Mouse (Mus musculus): ENCODE measurements at regions not wholly inside any gene's neighbourhood (a gene's known extent, or its start where the extent isn't known, plus 50 kb on each side); places are given as distances from the start of the nearest gene placed in this dataset.

DNA sequence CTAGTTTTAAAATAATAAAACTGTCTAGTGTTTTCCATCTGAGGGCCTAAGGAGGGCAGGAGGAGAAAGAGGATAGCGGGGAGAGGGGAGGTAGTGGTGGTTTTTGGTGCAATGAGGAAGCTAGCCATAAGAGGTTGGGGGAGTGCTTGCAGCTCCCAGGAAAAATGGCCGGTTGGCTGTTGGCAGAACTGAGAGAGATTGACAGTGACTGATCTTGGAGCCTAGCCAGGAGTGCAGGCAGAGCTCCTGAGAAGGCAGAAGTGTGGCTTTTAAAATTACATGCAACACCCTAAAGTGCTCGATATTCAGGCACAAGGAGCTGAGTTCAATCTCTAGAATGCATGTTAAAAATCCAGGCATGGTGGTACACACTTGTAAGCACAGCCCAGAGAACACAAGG lies 938.3 kb upstream of the 2610301B20Rik start:
- peak; percentile 3 for DNase-seq (ENCODE audit: low read depth, low spot score)

DNA sequence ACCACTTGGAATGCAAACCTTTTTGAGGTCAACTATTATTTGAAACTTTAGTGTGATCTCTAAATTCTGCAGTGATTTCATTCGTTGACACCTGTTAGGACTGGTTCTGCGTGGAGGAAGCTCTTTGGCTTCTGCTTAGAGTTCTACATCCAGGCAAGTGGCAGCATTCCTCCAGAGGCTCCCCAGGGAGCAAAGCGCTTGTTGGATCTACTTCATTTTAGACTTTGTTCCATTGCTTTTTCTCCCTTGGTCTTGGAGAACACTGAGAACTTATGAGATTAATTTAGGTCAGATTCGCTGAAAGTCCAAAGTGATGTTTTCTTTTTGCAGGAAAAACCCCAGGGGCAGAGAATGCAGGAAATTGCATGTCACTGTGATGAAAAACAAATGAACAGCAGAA lies 922.9 kb upstream of the 2610301B20Rik start:
- DNase-seq (ENCODE audit: low read depth, low spot score): no peak

DNA sequence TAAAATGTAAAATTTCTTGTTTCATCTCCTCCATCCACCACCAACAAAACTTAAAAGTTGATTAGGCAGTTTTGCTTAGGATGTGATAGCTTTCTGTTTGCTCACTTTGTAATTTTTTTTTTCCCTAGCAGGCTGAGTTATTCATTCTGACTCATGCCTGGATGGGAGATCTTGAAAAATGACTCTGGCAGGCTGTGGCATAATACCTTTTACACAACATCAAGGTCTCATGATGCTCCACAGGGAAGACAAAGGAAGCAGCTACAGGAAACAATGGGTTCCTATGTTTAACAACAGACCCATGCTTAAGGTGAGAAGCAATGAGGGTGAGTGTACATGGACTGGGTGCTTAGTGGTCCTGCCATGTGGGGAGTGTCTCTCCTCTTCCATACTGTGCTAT lies 899.7 kb upstream of the 2610301B20Rik start:
- DNase-seq (ENCODE audit: low read depth, low spot score): peak; percentile 3

DNA sequence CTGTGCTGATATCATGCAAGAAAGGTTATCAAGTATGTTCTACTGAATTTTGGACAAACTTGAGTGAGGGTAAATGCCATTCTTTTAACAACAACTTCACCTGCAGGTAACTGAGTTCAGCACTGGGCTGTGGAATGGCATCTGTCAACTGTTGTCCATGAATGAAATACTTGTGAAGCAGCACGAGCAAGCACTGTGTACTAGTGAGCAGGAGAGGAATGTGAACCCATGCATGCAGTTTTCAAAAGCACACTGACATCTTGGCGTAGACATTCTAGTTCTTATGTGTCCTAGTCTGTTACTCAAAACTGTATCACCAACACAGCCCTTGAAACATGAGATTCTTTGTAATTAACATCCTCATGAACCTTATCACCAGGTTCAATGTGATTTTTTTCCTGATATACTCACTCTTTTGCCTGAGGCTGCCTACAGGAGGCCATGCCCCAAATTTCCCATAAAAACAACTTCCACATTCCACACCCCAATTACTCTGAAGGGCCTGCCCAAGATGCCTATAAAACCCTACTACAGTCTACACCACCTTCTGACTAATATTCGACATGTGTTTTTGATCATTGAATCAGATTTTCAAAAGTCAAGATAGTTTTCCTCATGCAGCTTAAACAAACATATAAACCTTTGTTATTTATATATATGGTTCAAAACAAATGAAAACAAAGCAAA lies 892.8 kb upstream of the 2610301B20Rik start:
- no peak for DNase-seq (ENCODE audit: low read depth, low spot score)

DNA sequence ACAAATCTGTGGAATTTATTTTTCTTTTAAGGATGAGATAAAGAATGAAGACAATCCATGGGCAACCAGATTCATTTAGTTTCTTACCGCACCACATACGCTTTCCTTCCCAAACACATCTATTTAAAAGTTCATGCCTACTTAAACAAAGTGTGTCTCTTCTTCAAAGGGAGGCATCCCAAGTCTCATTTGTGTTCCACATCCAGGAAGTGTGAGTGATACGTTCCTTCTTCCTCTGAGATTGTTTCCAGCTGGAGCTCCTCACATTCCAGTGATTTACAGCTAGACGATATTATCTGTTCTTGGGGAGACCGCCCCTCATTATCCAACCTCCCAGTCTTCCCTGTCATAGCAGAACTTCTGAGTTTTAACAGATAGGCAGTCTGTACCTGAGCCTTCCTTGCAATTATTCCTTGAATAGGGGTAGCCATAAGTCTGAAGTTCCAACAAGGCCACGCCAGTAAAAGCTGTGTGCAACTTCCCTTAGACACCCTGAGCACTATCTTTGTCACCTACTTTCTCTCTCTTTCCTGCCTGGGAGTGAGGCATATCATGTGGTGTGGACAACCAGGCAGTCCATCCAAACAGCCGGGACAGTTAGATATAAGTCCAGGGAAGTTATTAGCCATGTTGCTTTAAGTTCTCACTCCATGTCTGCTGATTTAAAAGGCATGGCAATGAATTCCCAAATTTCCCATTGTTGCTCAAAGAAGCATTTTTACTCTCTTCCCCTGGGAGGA lies 891.3 kb upstream of the 2610301B20Rik start:
- DNase-seq (ENCODE audit: low read depth, low spot score): no peak

DNA sequence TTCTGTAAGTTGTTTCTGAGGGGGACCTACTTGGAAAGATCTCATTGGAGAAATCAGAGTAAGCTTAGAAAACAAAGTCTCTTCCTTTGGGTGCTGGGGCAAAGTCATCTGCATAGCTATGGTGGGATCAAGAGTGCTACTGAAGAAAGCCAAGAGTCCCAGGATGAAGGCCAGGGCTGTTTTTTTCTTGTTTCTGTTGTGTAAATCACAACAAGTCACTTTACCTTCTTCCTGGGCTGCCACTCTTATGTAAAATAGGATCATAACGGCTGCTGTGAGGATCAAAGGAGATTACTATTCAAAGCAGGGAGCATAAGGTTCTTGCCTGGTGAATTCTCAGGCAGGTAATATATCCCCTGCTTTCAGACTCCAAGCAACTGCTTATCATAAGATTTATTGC lies 880.4 kb upstream of the 2610301B20Rik start:
- DNase-seq (ENCODE audit: low read depth, low spot score): no peak

DNA sequence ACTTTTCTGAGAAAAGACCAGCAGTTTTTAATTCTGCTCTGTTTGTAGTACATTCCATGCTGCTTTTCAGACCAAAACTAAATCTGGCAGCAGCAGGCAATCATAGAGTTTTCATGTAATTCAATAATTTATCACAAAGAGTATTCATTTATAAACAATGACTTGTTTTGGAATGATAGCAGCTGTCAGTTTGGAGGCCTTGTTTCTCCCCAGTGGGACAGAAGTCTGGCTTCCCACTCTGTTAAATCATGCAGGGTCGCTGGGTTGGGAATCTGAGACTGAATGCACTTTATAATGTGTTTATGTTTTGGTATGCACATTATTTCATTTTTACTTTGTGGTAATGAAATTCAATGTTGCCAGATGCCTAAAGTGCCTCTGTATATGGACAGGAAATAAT lies 879.8 kb upstream of the 2610301B20Rik start:
- no peak for DNase-seq (ENCODE audit: low read depth, low spot score)

DNA sequence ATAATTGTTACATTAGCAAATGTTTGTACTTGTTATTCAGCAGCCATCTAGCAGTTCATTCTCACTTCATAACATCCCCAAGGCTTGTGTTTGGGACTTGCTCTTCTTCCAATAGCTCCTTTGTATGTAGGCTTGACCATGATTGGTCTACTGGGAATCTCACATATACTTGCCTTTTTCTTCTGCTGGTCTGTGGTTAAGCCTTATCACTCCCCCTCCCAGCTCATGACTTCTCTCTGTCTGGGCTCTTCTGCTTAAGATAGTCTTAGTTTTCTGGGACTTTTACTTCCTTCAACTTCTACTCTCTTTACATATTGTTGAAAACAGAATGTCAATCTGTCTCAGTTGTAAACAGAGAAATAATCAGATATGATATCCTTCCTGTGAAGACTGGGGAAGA lies 844.0 kb upstream of the 2610301B20Rik start:
- no peak for DNase-seq (ENCODE audit: low read depth, low spot score)

DNA sequence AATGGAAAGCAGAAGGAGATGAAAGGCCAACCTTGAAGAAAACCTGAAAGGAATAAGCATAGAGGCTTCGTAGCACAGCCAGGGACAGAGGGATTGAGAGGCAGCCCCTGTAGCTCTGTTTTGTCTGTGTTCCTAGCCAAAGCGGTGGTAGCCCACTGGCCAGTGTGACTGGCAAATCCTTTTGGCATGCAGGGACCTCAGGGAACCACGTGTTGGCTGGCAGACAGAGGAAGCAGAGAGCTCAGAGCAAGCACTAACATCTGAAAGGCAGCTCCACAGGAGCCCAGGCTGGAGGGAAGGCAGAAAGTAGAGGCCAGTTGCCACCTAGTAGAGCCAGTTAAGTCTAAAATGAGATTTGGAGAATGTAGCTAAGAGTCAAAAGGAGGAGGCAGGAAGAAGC lies 842.5 kb upstream of the 2610301B20Rik start:
- DNase-seq (ENCODE audit: low read depth, low spot score): no peak

DNA sequence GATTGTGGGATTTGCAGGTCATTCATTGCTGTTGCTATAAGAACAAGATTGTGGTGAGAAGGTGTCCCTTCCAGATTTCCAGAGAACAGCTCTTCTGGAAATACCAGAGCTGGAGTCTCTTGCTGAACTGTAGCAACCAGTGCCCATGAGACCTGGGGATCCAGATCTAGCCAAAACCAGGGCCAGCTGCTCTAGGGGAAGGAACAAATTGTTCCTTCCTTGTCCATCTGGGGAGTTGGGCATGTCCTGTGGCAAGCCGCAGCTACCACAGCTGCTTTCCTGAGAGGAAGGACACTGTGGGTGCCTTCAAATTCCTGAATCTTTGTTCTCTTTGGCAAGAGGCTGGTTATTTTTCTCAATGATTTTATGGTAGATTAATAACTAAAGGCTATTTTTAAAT lies 839.0 kb upstream of the 2610301B20Rik start:
- DNase-seq (ENCODE audit: low read depth, low spot score): no peak

DNA sequence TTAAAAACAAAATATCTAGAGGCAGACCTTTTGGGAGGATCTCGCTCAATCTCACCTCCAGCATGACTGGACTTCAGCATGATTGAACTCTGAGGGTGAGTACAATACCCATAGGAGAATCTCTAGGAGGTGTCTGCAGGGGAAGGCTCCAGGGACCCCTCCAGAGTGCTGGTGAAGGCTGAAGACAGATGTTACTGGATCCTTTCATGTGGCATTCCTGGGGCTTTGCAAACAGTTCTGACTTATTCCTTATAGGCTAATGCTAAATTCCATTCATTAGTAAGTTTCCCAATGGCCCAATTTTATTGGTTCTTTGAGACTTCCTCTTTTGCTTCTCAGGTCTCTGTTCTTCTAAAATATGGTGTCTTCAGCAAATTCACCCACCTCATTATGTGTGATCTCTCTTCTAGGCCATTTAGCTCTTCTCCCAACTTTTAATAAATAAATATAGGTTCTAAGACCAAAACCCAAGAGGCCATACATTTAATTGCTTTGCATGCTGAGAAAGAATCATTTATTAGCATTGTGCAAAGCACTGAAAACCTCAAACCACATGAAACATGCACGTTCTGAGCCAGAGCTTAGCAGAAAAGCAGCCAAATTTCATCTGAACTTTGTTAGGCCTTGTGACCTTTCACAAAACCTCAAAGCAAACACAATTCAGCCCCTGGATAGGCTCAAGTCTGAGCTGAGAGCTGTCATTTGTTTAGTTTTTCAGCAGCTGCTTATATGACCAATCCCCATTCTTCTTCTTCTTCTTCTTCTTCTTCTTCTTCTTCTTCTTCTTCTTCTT lies 832.8 kb upstream of the 2610301B20Rik start:
- DNase-seq (ENCODE audit: low read depth, low spot score): no peak

DNA sequence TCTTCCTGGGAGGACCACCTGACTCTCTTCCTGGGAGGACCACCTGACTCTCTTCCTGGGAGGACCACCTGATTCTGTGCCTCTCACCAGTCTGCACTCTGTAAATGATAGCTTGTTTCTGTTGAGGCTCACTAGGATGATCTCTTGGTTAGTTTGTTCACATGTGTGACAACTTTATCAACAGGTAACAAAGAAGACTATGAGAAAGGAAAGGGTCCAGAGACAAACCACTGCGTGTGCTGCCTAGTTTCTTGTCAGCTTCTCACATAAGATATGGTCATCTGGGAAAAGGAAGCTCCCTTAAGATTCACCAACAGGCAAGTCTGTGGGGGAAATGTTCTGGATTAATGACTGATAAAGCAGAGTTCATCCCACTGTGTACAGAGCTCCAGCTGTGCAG lies 825.5 kb upstream of the 2610301B20Rik start:
- DNase-seq (ENCODE audit: low read depth, low spot score): no peak

DNA sequence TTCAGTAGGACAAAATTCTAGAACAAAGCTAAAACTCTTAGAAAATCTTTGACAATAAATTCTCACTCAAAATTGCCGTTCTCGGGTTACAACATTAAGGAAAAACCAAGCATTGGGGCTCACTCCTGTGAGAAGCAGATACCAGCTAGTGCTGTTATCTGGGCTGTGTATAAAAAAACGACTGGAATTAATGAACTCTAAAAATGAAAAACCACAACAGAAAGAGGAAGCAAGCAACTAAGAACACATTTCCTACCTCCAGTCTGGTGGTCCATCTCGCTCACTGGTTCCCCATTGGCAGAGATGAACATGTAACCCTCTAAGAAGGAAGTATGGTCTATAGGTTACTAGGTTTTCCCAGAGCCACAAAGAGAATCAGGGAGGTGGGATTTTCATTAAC lies 824.9 kb upstream of the 2610301B20Rik start:
- DNase-seq (ENCODE audit: low read depth, low spot score): no peak

DNA sequence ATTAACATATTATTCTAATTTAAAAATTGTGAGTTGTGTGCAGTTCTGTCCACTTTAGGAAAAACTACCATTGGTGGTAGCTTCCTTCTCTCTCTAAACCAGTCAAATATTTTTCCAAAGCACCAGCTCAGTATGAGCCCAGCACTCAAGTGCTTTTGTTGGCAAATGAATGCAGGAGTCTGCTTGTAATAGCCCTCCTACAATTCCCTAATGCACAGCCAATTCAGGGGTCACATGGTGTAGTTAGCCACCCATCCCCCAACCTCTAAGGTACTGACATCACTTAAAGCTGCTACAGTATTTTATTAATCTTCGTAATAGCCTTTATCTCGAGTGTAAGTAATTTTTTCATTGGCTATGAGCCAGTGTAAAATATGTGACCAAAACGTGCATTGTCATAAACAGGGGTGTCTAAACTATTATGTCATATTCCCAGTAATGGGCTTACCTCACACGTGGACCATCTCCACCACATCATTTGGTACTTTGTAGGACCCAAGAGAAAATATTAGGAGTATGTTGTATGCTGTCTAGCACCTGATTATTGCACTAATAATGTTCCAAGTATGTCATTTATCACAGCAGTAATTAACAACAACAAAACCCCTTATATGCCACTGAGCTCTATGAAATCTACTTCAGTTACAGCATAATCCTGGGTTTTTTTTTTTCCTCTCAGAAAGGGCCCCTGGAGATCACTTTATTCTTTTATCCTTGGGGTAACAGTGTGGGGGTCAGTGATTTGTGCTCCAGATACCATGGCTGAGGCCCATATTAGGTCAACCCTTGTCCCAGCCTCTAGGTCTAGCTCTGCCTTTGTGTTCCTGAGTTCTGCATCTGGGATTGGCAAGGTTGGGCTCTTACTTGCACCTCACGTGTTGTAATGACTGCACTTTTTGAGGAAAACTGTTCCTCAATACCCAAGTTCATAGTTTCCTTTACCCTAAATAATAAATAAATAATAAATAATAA lies 822.7 kb upstream of the 2610301B20Rik start:
- DNase-seq (ENCODE audit: low read depth, low spot score): peak; percentile 2

DNA sequence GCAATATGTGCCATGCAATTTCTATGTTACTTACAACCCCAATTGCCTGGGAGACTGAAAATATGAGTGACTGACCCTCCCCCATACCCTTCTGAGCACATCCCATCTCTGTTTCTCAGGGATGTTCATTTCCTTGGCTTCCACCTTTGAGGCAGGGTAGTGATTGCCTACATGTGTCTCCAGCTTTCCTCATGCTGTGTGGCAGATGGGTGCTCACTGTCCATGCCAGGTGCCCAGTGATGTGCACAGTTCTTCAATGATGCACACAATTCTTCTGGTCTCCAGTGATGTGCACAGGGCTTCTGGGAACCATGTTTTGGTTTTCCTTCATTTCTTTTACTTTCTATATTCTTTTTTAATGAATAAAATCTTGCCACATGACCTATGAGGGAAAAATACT lies 821.4 kb upstream of the 2610301B20Rik start:
- no peak for DNase-seq (ENCODE audit: low read depth, low spot score)

DNA sequence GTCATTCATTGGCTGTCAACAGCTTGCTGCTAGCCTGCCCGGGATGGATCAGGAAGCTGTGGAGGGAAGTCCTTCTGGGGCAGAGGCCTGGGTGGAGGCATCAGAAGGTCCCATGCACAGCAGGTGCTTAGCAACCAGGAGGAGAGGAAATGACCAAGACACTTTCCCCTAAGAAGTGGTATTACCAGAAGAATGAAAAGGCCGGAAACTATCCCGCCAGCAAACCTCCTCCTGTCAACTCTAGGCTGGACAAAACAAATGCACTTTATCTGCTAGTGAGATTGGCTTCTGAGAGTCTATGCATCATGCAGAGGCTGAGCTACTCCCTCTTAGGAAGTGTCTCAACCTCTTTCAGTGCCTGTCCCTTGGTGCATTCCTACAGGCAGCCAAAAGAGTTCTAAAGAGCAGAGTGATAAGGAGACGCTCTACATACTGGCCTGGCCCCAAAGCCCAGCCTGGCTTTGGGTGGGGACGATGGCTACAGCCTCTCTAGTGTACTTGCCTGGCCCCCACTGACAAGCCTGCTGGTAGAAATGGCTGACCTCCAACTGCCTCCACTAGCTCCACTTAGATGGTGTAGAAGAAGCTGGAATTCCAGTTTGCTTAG lies 801.7 kb upstream of the 2610301B20Rik start:
- no peak for DNase-seq (ENCODE audit: low read depth, low spot score)

DNA sequence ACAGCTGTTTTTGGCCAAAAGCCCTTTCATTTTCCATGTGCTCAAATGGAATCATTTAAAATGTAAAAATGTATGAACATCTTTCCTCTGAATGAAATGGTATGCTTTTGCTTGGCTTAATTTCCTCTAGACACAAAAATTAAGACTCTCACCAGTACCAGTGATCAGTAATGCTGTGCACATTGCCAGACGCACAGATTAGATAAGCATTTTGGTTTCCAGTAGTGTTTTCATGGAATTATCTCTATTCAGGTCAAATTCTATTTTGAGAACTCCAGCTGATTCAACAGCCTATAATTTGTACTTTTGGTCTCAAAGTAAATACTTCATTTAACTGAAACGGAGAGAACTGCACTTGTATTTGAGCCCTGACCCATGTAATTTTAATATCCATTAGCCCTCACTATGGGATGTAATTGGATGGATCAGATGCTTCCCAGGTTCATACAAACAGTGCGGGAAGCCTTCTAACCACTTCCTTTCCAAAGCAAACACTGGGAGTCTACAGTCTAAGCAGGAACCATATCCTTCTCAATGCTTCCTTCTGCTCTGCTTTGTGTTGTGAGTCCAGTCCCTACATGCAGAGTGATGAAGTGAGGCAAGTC lies 794.6 kb upstream of the 2610301B20Rik start:
- peak; percentile 21 for DNase-seq (ENCODE audit: low read depth, low spot score)

DNA sequence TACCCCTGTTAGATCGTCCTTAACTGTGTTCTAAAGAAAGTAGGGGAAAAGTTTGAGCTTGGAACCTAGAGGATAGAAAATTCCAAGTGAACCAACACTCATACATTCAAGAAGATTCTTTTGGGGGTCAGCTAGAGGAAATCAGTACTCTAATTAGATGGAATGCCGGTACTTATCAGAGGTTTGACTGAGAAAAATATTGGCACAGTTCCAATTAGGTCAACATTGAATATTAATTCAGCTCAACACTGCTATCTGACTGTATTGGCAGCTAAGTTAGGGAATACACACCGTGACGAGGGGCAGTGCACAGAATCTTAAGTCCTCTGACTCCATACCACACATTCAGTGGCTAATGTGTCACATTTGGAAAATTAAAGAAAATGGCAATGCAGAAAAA lies 759.5 kb upstream of the 2610301B20Rik start:
- DNase-seq (ENCODE audit: low read depth, low spot score): no peak

DNA sequence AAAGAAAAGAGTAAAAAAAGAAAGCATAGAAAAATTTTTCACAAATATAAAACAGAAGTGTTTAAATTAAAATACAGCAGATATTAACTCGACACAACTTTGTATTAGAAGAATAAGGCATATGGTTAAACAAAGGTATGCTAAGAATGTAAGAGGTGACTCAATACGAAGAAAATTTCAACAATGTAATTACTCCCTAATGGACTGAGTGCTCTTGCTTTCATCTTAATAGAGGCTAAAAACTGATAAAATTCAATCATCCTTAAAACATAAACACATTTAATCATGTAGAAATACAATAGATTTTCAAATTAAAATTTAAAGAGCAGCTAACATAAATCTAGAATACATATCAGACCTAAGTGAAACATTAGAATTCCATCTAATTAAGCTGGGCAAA lies 756.3 kb upstream of the 2610301B20Rik start:
- no peak for DNase-seq (ENCODE audit: low read depth, low spot score)

DNA sequence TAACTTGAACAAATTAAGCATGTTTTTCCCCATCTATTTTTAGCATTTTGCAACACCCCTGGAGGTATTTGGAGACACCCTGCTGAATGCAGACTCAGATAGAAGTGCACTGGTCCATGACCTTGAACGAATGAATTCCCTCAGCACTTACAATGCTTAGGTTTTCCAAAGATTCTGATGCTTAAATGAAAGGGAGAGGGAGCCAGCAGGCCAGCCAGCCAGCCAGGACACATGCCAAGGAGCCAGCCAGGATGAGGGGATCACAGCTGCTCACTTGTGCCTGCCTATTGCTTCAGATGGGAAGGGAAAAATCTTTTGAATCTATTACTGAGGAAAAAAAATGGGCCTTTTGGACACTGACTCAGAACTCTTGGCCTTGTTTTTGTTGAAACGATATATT lies 750.0 kb upstream of the 2610301B20Rik start:
- peak; percentile 24 for DNase-seq (ENCODE audit: low read depth, low spot score)
